Mouse (Mus musculus): ENCODE measurements around the gene Pygb. TPM values are rescaled to one million over a fixed set of nuclear protein-coding genes. Genes with fewer than 3 reads are reported as not detected.

The Pygb gene
- polyA plus RNA-seq, 1 experiment from 2014 or later: 81.0 TPM

Other genes with a start within 250 kb of the Pygb start
- gene Cst7, start 216.3 kb upstream of the Pygb start, polyA plus RNA-seq (2015; fragmentation: Nextera tagmentation; extraction: Ambion mirVana): 0.18 and 0.28 TPM in 2 replicates
- gene Apmap, start 178.2 kb upstream of the Pygb start, polyA plus RNA-seq (2015; fragmentation: Nextera tagmentation; extraction: Ambion mirVana): 37.1 and 40.2 TPM in 2 replicates
- 32.9 and 34.1 TPM in 2 replicates for gene Acss1, start 118.2 kb upstream of the Pygb start, polyA plus RNA-seq (2015; fragmentation: Nextera tagmentation; extraction: Ambion mirVana)
- 0.10 and 0.12 TPM in 2 replicates for gene Vsx1, start 97.4 kb upstream of the Pygb start, polyA plus RNA-seq (2015; fragmentation: Nextera tagmentation; extraction: Ambion mirVana)
- gene Entpd6, start 37.7 kb upstream of the Pygb start, polyA plus RNA-seq (2015; fragmentation: Nextera tagmentation; extraction: Ambion mirVana): 30.9 and 37.3 TPM in 2 replicates
- gene Abhd12, start 118.0 kb downstream of the Pygb start, polyA plus RNA-seq (2015; fragmentation: Nextera tagmentation; extraction: Ambion mirVana): 65.8 and 77.6 TPM in 2 replicates
- gene Gins1, start 118.7 kb downstream of the Pygb start, polyA plus RNA-seq (2015; fragmentation: Nextera tagmentation; extraction: Ambion mirVana): 56.2 and 62.7 TPM in 2 replicates